Mouse (Mus musculus): ENCODE data around the gene Rptor. TPM values are rescaled to one million over a fixed set of nuclear protein-coding genes. Genes with fewer than 3 reads are reported as not detected.

Gene Rptor
- polyA plus RNA-seq, 1 experiment, result 26.2 TPM

GRCm38 (mm10) chr11:119836326-119836725, 233.6 kb downstream of the Rptor start:
- H3K4me3 ChIP-seq (replicated peaks; ENCODE audit: extremely low read depth, low read depth, low read length), result no peak overlapping the region
- H3K4me1 ChIP-seq (ENCODE audit: control insufficient read depth, insufficient read depth, low read length), result no peaks in the 10 kb centered on the region
- WGBS, result 91% methylated on average over 3 of the region's 3 CpGs
- no peak for DNase-seq
- TF ChIP-seq CTCF (IDR thresholded peaks at IDR 0.05; ENCODE audit: insufficient read depth, low read length), result no peak
- TF ChIP-seq POLR2A (IDR thresholded peaks at IDR 0.05; ENCODE audit: borderline replicate concordance, extremely low read depth, low read depth, low read length), result no peak

- WGBS, result 90% methylated on average over 1 of the region's 1 CpGs
These were observed 235.1 kb downstream of the Rptor start for GRCm38 (mm10) chr11:119837786-119838185.

GRCm38 (mm10) chr11:119839411-119840342, 237.0 kb downstream of the Rptor start:
- H3K4me1 ChIP-seq (ENCODE audit: control insufficient read depth, insufficient read depth, low read length), result no peaks in the 10 kb centered on the region
- WGBS, result 91% methylated on average over 10 of the region's 10 CpGs
- H3K4me3 ChIP-seq (replicated peaks; ENCODE audit: extremely low read depth, low read depth, low read length), result no peak overlapping the region
- TF ChIP-seq CTCF (IDR thresholded peaks at IDR 0.05; ENCODE audit: insufficient read depth, low read length) (no peak), POLR2A (IDR thresholded peaks at IDR 0.05; ENCODE audit: borderline replicate concordance, extremely low read depth, low read depth, low read length) (no peak)
- no peak for DNase-seq

More at GRCm38 (mm10) chr11:119837786-119838185, 235.1 kb downstream of the Rptor start:
- Histone ChIP-seq H3K4me1 (ENCODE audit: control insufficient read depth, insufficient read depth, low read length) (no peaks in the 10 kb centered on the region), H3K4me3 (replicated peaks; ENCODE audit: extremely low read depth, low read depth, low read length) (no peak overlapping the region)
- TF ChIP-seq CTCF (IDR thresholded peaks at IDR 0.05; ENCODE audit: insufficient read depth, low read length) (no peak), POLR2A (IDR thresholded peaks at IDR 0.05; ENCODE audit: borderline replicate concordance, extremely low read depth, low read depth, low read length) (no peak)
- DNase-seq, result no peak

GRCm38 (mm10) chr11:119846608-119847007, 243.9 kb downstream of the Rptor start:
- no peak for TF ChIP-seq POLR2A (IDR thresholded peaks at IDR 0.05; ENCODE audit: borderline replicate concordance, extremely low read depth, low read depth, low read length)
- TF ChIP-seq CTCF (IDR thresholded peaks at IDR 0.05; ENCODE audit: insufficient read depth, low read length), result no peak
- no peak for DNase-seq
- Histone ChIP-seq H3K4me3 (replicated peaks; ENCODE audit: extremely low read depth, low read depth, low read length) (no peak overlapping the region), H3K4me1 (ENCODE audit: control insufficient read depth, insufficient read depth, low read length) (no peaks in the 10 kb centered on the region)
- WGBS, result 92% methylated on average over 6 of the region's 6 CpGs

- DNase-seq, result no peak
- TF ChIP-seq CTCF (IDR thresholded peaks at IDR 0.05; ENCODE audit: insufficient read depth, low read length), result no peak
- no peak for TF ChIP-seq POLR2A (IDR thresholded peaks at IDR 0.05; ENCODE audit: borderline replicate concordance, extremely low read depth, low read depth, low read length)
- H3K4me1 ChIP-seq (ENCODE audit: control insufficient read depth, insufficient read depth, low read length), result no peaks in the 10 kb centered on the region
- WGBS, result 74% methylated on average over 3 of the region's 3 CpGs
- no peak overlapping the region for H3K4me3 ChIP-seq (replicated peaks; ENCODE audit: extremely low read depth, low read depth, low read length)
These were observed 244.4 kb downstream of the Rptor start for GRCm38 (mm10) chr11:119847076-119847475.

- 70% methylated on average over 3 of the region's 3 CpGs for WGBS
- TF ChIP-seq POLR2A (IDR thresholded peaks at IDR 0.05; ENCODE audit: borderline replicate concordance, extremely low read depth, low read depth, low read length), result no peak
- TF ChIP-seq CTCF (IDR thresholded peaks at IDR 0.05; ENCODE audit: insufficient read depth, low read length), result no peak
- H3K4me3 ChIP-seq (replicated peaks; ENCODE audit: extremely low read depth, low read depth, low read length), result no peak overlapping the region
- DNase-seq, result no peak
- H3K4me1 ChIP-seq (ENCODE audit: control insufficient read depth, insufficient read depth, low read length), result no peaks in the 10 kb centered on the region
These were observed 244.9 kb downstream of the Rptor start for GRCm38 (mm10) chr11:119847569-119847968.

GRCm38 (mm10) chr11:119848189-119848588, 245.5 kb downstream of the Rptor start:
- H3K4me3 ChIP-seq (replicated peaks; ENCODE audit: extremely low read depth, low read depth, low read length), result no peak overlapping the region
- TF ChIP-seq CTCF (IDR thresholded peaks at IDR 0.05; ENCODE audit: insufficient read depth, low read length) (no peak), POLR2A (IDR thresholded peaks at IDR 0.05; ENCODE audit: borderline replicate concordance, extremely low read depth, low read depth, low read length) (no peak)
- H3K4me1 ChIP-seq (ENCODE audit: control insufficient read depth, insufficient read depth, low read length), result no peaks in the 10 kb centered on the region
- 92% methylated on average over 5 of the region's 5 CpGs for WGBS
- no peak for DNase-seq

GRCm38 (mm10) chr11:119855999-119856398, 253.3 kb downstream of the Rptor start:
- peaks cover 9% of the 10 kb centered on the region; the same call in 1 of the 2 replicates for H3K4me1 ChIP-seq (ENCODE audit: control insufficient read depth, insufficient read depth, low read length)
- TF ChIP-seq POLR2A (IDR thresholded peaks at IDR 0.05; ENCODE audit: borderline replicate concordance, extremely low read depth, low read depth, low read length) (no peak), CTCF (IDR thresholded peaks at IDR 0.05; ENCODE audit: insufficient read depth, low read length) (no peak)
- WGBS, result 54% methylated on average over 7 of the region's 7 CpGs
- no peak for DNase-seq
- H3K4me3 ChIP-seq (replicated peaks; ENCODE audit: extremely low read depth, low read depth, low read length), result no peak overlapping the region

GRCm38 (mm10) chr11:119862523-119863299, 260.0 kb downstream of the Rptor start:
- no peak for TF ChIP-seq POLR2A (IDR thresholded peaks at IDR 0.05; ENCODE audit: borderline replicate concordance, extremely low read depth, low read depth, low read length)
- TF ChIP-seq CTCF (IDR thresholded peaks at IDR 0.05; ENCODE audit: insufficient read depth, low read length), result no peak
- no peaks in the 10 kb centered on the region for H3K4me1 ChIP-seq (ENCODE audit: control insufficient read depth, insufficient read depth, low read length)
- WGBS, result 91% methylated on average over 8 of the region's 8 CpGs
- DNase-seq, result no peak
- H3K4me3 ChIP-seq (replicated peaks; ENCODE audit: extremely low read depth, low read depth, low read length), result no peak overlapping the region
